Mouse (Mus musculus) ES-E14 (cell line): ENCODE results near the gene Ldlrad3. TPM values are rescaled to one million over a fixed set of nuclear protein-coding genes. Genes with fewer than 3 reads are reported as not detected.

ENCODE experiments used
- DNase-seq: peaks from one replicate; pipeline ENCODE4 v3.0.0-alpha.2; 2013; ENCODE audit warnings: low read depth, low spot score
- H3K27ac ChIP-seq: 2 replicates; pipeline ENCODE4 v1.5.1; 2012; ENCODE audit warnings: low read depth, mild to moderate bottlenecking, low read length, moderate library complexity, mixed read lengths; ENCODE audit not compliant: poor library complexity, insufficient read depth, severe bottlenecking
- H3K36me3 ChIP-seq: 2 replicates; pipeline ENCODE4 v1.6.1; 2012; ENCODE audit warnings: mild to moderate bottlenecking, low read length, moderate library complexity, mixed read lengths; ENCODE audit not compliant: control insufficient read depth, poor library complexity, insufficient read depth, severe bottlenecking
- H3K4me1 ChIP-seq, 2 experiments: fragments of 150-350 bp in 1 of 2; sonication (generic) in 1 of 2; 2 replicates each; pipeline ENCODE4 v1.6.1; 2012; ENCODE audit warnings: low read length in 2 of 2, mild to moderate bottlenecking in 1 of 2, mixed read lengths in 1 of 2; ENCODE audit not compliant: control insufficient read depth in 2 of 2, insufficient read depth in 2 of 2, poor library complexity in 1 of 2
- H3K4me3 ChIP-seq, 2 experiments: fragments of 150-350 bp in 1 of 2; sonication (generic) in 1 of 2; 2 replicates each; pipeline ENCODE4 v1.5.1; 2012; ENCODE audit warnings: low read length in 2 of 2, low read depth in 1 of 2, mild to moderate bottlenecking in 1 of 2, mixed read lengths in 1 of 2; ENCODE audit not compliant: insufficient read depth in 1 of 2, poor library complexity in 1 of 2, severe bottlenecking in 1 of 2
- H3K9ac ChIP-seq: 2 replicates; pipeline ENCODE4 v1.6.1; 2012; ENCODE audit warnings: low read depth, mild to moderate bottlenecking, low read length, mixed read lengths; ENCODE audit not compliant: poor library complexity, insufficient read depth, severe bottlenecking
- H3K9me3 ChIP-seq: fragments of 150-350 bp; sonication (generic); 2 replicates; pipeline ENCODE4 v1.6.1; 2012; ENCODE audit warnings: low read depth, mild to moderate bottlenecking, low read length; ENCODE audit not compliant: control insufficient read depth, insufficient read depth
- CHD2 ChIP-seq: IDR thresholded peaks from 2 replicates; pipeline ENCODE4 v1.6.1; 2014; ENCODE audit warnings: mild to moderate bottlenecking, low read depth, low read length, inconsistent platforms
- HCFC1 ChIP-seq: IDR thresholded peaks from 2 replicates; pipeline ENCODE4 v1.6.1; 2012; ENCODE audit warnings: low read length, inconsistent platforms, borderline replicate concordance; ENCODE audit not compliant: insufficient read depth
- MAFK ChIP-seq: IDR thresholded peaks from 2 replicates; pipeline ENCODE4 v1.6.1; 2014; ENCODE audit warnings: mild to moderate bottlenecking, low read depth, low read length, inconsistent platforms; ENCODE audit not compliant: insufficient read depth
- ZC3H11A ChIP-seq: IDR thresholded peaks from 2 replicates; pipeline ENCODE4 v1.6.1; 2012; ENCODE audit warnings: low read depth, mild to moderate bottlenecking, inconsistent platforms, low read length, borderline replicate concordance
- ZNF384 ChIP-seq: IDR thresholded peaks from 2 replicates; pipeline ENCODE4 v1.6.1; 2012; ENCODE audit warnings: low read depth, low read length, inconsistent platforms
- in situ Hi-C, 2 experiments: fragments of 600-800 bp; cut with MboI; formaldehyde crosslinking; loops; one replicate each; pipeline ENCODE4 v1.15.1; 2025; ENCODE audit warnings: low sequenced_read_pairs in 2 of 2, inconsistent platforms in 1 of 2; ENCODE audit not compliant: unreplicated experiment in 2 of 2
- total RNA-seq: library from RNA; depleted of rRNA; stranded (reverse); fragments of 300-350 nt; gene quantifications from 2 replicates; pipeline ENCODE4 v1.2.3, GENCODE M21; 2012

The Ldlrad3 gene
- total RNA-seq, 1 experiment = 27.1 TPM

DNA sequence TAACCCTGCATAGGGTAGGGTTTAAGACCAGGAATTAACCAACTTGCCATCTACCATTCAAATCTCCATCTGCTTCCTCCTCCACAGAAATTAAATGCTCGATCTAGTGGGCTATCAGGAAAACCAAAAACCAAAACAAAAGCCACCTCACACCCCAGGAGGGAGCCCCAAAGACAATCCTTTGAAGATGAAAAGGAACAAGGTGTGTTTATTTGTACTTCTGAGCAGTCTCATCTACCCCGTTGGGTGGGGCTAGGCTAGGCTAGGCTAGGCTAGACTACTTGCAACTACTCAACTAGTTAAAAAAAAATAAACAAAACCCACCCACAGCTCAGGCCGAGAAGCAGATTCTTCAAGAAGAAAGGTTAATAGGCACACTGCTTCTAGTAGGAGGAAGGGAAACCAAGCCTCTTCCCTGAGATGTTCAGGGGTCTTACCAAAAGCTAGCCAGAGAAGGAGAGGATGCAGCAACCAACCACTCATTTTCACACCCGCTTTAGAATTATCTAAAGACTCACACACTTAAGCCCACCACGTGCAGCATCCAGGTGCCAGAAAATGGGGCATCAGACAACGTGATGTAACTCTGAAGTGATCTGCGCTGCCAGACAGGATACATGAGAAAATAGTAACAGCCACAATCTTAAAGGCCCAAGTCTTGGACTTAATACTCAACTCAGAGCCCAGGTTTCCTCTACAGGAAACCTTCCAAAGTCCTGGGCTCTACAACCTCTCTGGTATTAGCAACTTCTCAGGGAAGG lies 2.3 kb downstream of the Ldlrad3 start:
- no peak overlapping the region for H3K9ac ChIP-seq
- H3K4me1 ChIP-seq = peaks cover 12 to 17% of the 10 kb centered on the region in 2 experiments
- H3K27ac ChIP-seq = no peak overlapping the region
- no peak overlapping the region for H3K4me3 ChIP-seq
- peak; percentile 34 for DNase-seq
- no peaks in the 10 kb centered on the region for H3K9me3 ChIP-seq
- in situ Hi-C loops = no loop called here
- no peaks in the 10 kb centered on the region for H3K36me3 ChIP-seq
- TF ChIP-seq CHD2 (no peak), ZC3H11A (no peak), HCFC1 (no peak), MAFK (no peak), ZNF384 (no peak)

GRCm38 (mm10) chr2:102181459-102181858 lies 4.7 kb downstream of the Ldlrad3 start:
- peaks cover 9 to 15% of the 10 kb centered on the region in 2 experiments for H3K4me1 ChIP-seq
- TF ChIP-seq HCFC1 (no peak), ZNF384 (no peak)
- no peaks in the 10 kb centered on the region for H3K36me3 ChIP-seq
- in situ Hi-C loops = no loop called here
- H3K9me3 ChIP-seq = no peaks in the 10 kb centered on the region
- DNase-seq = no peak
- H3K27ac ChIP-seq = no peak overlapping the region
- no peak overlapping the region for H3K9ac ChIP-seq
- H3K4me3 ChIP-seq = no peak overlapping the region

DNA sequence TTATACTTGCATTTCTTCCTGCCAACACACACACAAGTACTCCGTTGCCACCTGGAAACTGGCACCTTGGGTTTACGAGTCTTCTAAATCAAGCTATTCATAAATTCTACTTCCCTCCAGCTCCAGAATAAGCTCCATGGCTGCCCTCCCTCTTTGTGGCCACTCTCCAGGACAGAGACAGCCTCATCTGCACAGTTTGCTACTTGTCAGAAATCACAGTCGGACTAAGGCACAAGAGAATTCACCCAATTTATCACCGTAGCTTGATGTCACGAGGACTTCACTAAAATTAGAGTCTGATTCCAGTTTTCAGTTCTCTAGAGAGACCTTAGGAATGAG lies 9.8 kb downstream of the Ldlrad3 start:
- H3K27ac ChIP-seq = no peak overlapping the region
- no peaks in the 10 kb centered on the region for H3K9me3 ChIP-seq
- TF ChIP-seq HCFC1 (no peak), CHD2 (no peak), MAFK (no peak), ZNF384 (no peak), ZC3H11A (no peak)
- no peak overlapping the region for H3K4me3 ChIP-seq
- H3K36me3 ChIP-seq = no peaks in the 10 kb centered on the region
- H3K9ac ChIP-seq = no peak overlapping the region
- no peak for DNase-seq
- in situ Hi-C loops = no loop called here
- H3K4me1 ChIP-seq = peaks cover 3 to 7% of the 10 kb centered on the region in 2 experiments; a peak in 2 of 4 replicates

DNA sequence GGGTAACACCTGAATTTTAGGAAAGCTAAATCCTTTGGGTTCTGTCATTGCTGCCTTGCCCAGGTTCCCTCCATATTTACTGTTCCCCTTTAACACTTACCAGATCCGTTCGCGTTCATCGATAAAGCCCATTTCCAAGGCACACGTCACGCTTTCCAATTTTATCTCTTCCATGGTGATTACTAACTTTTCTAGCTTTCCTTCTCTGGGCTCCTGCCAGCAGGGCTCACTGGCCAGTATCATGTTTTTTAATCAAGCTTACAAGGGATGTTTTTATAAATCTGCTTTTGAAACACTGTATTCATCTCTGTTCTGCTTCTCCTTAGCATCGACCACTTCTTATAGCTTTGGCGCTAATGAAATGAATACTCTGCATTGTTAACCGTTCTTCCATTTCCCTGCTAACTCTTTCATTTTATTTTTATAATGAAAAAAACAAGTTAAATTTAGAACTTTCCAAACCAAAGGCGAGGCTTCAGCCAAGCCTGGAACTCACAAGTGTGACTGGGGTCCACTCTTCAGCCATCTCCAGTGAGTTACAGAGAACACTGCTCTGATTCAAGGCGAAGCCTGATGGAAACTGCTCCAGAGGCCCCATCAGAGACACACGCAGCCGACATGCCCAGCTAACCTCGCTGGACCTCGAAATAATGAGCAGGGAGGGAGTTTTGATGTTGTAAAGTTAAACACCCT lies 10.3 kb downstream of the Ldlrad3 start:
- Histone ChIP-seq H3K27ac (no peak overlapping the region), H3K36me3 (no peaks in the 10 kb centered on the region), H3K4me3 (no peak overlapping the region), H3K9ac (no peak overlapping the region), H3K9me3 (no peaks in the 10 kb centered on the region), H3K4me1 (peaks cover 3 to 7% of the 10 kb centered on the region in 2 experiments; a peak in 2 of 4 replicates)
- TF ChIP-seq ZNF384 (no peak), ZC3H11A (no peak), MAFK (no peak), HCFC1 (no peak), CHD2 (no peak)
- DNase-seq = no peak
- in situ Hi-C loops = no loop called here
